Mouse (Mus musculus) telencephalon, adult 2 months (tissue): ENCODE measurements around the gene Tcf7.

Experiments
- DNase-seq: peaks from one replicate; pipeline ENCODE4 v3.0.0-alpha.2; 2011; ENCODE audit warnings: low read depth, low spot score

Tcf7 gene

GRCm38 (mm10) chr11:52282774-52283595 lies at the start of gene Tcf7:
TSS of gene Tcf7 (minus strand) at chr11:52283014.
- DNase-seq = no peak

- DNase-seq = no peak
These were observed 44.5 kb upstream of the Tcf7 start for GRCm38 (mm10) chr11:52327313-52327712.

GRCm38 (mm10) chr11:52324442-52325367 lies 41.9 kb upstream of the Tcf7 start:
- DNase-seq = no peak

GRCm38 (mm10) chr11:52321540-52321939 lies 38.7 kb upstream of the Tcf7 start:
- no peak for DNase-seq

GRCm38 (mm10) chr11:52320529-52320928 lies 37.7 kb upstream of the Tcf7 start:
- DNase-seq = no peak

DNA sequence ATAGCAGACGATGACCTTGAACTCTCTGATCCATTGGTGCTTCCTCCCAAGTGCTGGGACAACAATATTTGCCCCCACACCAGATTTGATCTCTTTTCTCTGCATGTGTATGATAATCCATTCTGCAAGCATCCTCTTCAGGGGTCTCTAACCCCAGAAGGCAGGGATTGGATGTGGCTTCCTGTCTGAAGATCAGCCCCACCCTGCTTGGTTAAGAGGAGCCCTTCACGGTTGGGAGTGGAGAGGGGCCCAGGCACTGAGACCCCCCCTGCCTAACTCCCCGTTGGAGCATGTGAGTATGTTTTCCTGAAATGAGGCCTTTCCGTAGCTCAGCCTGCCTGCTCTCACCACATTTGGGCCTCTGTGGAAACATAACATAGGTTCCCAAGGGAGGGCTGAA lies 36.9 kb upstream of the Tcf7 start:
- no peak for DNase-seq

- DNase-seq = no peak
These were observed 35.6 kb upstream of the Tcf7 start for GRCm38 (mm10) chr11:52318445-52318844.

GRCm38 (mm10) chr11:52314102-52314793 lies 31.4 kb upstream of the Tcf7 start:
- no peak for DNase-seq

DNA sequence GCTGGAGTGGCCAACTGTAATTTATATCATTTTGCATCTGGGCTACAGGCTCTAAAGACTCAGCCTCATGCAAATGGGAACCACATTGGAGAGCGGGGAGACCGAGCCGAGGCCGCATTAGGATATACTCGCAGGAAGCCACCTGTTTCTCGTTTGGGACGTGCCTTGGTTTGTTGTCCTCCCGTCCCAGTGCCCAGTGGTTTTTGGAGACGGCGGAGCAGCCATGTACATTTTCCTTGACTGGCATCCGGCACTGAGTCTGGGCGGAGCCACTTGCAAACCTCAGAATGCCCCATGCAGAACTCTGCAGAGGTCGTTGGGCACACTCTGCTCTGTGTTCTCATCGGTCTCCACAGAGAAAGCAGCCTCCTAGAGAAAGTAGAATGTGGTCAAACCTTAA lies 27.9 kb upstream of the Tcf7 start:
- no peak for DNase-seq

GRCm38 (mm10) chr11:52309487-52309886 lies 26.7 kb upstream of the Tcf7 start:
- DNase-seq = no peak

DNA sequence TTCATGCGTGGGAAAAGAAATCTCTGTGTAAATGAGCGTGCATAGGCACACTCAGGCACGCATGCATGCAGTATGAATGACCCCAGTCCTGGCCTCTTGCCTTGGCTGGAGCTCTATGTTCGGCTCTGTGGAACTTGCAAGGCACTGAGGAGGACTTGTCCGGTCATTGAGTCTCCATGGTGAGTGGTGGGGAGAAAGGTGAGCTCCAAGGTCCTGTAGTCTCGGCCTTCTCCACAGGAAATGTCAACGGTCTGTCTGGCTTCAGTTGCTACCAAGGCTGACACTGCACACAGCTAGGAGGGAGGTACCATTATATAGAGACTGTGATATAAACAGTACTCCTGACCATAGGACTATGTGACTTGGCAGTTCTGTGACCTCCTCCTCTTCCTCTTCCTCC lies 23.6 kb upstream of the Tcf7 start:
- DNase-seq = no peak

- no peak for DNase-seq
These were observed 22.5 kb upstream of the Tcf7 start for GRCm38 (mm10) chr11:52305266-52305665.

DNA sequence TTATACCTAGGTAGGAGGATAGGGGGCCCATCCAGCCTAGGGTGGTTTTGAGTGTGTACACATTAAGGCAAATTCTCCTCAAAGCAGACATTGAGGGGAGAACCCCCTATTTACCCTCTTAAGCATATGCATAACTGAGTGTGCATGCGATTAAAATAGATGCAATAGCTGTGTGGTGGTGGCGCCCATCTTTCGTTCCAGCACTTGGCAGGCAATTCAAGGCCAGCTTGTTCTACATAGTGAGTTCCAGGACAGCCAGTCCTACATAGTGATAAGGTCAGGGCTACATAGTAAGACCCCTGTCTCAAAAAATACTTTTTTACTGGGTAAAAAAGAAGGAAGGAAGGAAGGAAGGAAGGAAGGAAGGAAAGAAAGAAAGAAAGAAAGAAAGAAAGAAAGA lies 19.9 kb upstream of the Tcf7 start:
- no peak for DNase-seq

DNA sequence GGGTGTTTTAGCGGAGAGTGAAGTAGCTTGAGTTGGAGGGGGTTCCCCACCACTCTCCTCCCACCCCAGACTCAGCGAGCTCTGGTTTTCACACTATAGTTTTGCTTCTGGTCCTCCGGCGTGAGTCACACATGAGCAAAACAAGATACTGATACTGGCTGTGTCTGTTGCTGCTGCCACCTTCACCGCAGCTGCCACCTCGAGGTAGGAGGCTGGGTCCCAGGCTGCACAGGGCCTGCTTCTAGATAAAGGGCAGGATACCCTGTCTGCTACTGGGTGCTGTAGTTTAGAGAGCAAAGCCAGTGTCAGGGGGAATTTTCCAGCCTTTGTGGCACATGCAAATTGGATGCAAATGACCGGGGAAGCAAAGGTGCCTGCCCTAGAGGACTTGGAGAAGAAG lies 16.9 kb upstream of the Tcf7 start:
- no peak for DNase-seq

DNA sequence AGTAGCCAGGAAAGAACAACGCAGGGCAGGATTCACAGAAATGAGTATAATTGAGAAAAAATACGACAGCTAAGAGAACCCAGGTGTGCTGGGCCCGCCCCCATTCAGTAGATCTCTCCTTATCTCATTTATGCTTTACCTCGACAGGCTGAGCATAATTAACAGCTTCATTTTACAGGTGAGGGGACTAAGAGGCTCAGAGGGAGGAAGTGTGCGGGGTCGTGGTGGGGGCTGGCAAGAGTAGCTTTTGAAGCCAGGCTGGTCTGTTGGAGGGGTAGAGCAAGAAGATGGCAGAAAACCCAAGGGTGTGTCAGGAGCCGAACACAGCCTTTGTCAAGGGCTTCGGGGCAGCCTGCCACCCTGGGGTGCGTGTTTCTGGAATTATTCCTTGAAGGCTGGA lies 16.1 kb upstream of the Tcf7 start:
- no peak for DNase-seq

- DNase-seq = no peak
These were observed 14.5 kb upstream of the Tcf7 start for GRCm38 (mm10) chr11:52297352-52297751.

- no peak for DNase-seq
These were observed 11.3 kb upstream of the Tcf7 start for GRCm38 (mm10) chr11:52294103-52294502.

DNA sequence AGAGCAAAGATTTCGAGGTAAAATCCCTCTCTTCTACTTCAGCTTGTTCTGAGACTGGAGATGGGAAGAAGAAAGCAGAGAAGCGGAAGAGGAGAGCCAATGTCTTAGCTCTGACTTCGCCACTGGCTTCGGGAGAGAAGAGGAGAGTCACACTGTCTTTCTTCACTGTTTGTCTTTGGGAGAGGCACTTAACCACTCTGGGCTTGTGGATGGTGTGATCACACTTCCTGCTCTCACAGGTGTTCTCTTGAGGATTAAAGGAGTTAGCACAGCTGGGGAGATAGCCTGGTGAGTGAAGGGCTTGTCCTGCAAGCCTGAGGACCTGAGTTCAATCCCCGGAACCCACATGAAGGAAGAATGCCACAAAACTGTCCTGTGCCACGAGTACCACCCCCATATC lies 10.1 kb upstream of the Tcf7 start:
- no peak for DNase-seq

GRCm38 (mm10) chr11:52292346-52292745 lies 9.5 kb upstream of the Tcf7 start:
- DNase-seq = no peak

DNA sequence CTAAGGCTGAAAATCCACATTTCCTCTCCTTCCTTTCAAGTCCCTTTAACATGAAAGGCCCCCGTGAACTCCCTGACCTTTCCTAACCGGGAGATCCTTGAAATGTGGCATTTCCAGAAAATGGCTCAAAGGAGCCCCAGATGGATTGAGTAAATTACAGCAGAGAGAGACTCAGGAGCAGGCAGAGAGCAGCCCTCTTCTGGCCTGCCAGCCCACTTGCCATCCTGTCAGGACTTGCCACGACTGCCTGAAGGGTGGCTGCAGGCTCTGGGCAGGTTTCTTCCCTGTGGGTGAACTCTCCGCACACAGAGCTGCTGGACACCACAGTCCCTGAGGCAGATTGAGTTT lies 4.1 kb upstream of the Tcf7 start:
- no peak for DNase-seq

DNA sequence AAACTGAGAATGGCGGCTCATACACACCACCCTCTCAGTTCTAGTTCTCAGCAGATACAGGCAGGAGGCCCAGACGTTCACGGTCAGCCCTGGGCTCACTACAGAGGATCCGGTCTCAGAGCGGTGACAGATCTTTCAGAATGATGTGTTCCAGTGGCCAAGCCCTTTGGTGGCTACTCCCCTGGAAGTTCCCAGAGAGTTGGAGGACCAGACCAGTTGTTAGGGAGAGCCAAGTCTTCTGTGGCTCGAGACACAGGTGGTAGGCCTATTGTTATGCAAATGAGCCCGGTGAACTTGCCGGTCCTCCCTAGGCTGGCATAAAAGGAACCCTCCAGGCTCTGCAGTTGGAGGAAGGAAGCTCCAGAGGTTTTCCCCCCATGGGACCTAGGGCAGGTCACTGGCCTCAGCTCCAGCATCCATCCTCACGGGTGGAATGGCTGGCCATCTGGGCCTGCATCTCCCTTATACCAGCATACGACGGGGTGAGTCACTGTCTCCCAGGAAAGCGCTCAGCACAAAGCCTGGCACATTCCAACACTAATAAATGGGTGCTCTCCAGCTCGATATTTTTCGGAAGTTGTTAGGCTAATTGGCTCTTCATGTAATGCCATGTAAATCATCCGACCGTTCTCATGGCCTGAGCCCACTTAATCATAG lies 3.6 kb upstream of the Tcf7 start:
- DNase-seq = no peak
